Comparison of ENCODE assay signal across 18 mouse cellular contexts in genomic region chrX:167015602-167016001, GRCm38 (mm10).
DNase-seq lines count a peak whose midpoint lies in the region; ATAC-seq and TF ChIP-seq lines count a peak whose summit lies in the region.
"Had no signal": no experiment of that assay in that cellular context is flagged by ENCODE, and none has a peak within 500 bp of the region (broad histone marks: within the 10 kb centered on the region; RNA-seq: fewer than 3 reads in every experiment).

No protein-coding gene starts in this region.

- H3K4me3 ChIP-seq in gastrocnemius, adult 2 months, result no peak overlapping the region
- no peak overlapping the region for H3K4me3 ChIP-seq in lung, postnatal 0 days (ENCODE audit: low read depth, low read length)
- H3K4me3 ChIP-seq in forebrain, embryonic 10.5 days, result no peak overlapping the region
- H3K4me3 ChIP-seq: embryonic facial prominence, embryonic 12.5 days; forebrain, embryonic 12.5 days; heart, embryonic 12.5 days; hindbrain, embryonic 10.5 days had no signal

- 51% methylated on average over 2 of the region's 2 CpGs for WGBS in lung, postnatal 0 days
- 71% methylated on average over 2 of the region's 2 CpGs for WGBS in forebrain, embryonic 10.5 days

- no peak for DNase-seq in gastrocnemius, adult 2 months
- no peak for DNase-seq in gastrocnemius, adult 8-10 months (ENCODE audit: low spot score in 2 of 2)
- DNase-seq in lung, postnatal 0 days (ENCODE audit: low spot score), result no peak
- no peak for DNase-seq in lung, postnatal 25 days (ENCODE audit: low spot score)
- peak; percentile 17 for DNase-seq in A20 (ENCODE audit: low read depth, low spot score)
- DNase-seq in adipocyte (ENCODE audit: low spot score), result peak; percentile 7
- DNase-seq in forebrain, embryonic 10.5 days (ENCODE audit: extremely low spot score, low spot score), result no peak
- DNase-seq in thymus, postnatal 14 days, result no peak
- DNase-seq: adrenal gland, postnatal 14 days; cerebellum, adult 11-12 months; cerebellum, adult 9-10 months; cerebellum, postnatal 25 days had no signal

- H3K4me2 ChIP-seq in lung, postnatal 0 days (replicated peaks; ENCODE audit: low read depth, low read length), result no peak overlapping the region
- H3K4me2 ChIP-seq: embryonic facial prominence, embryonic 12.5 days; forebrain, embryonic 12.5 days; heart, embryonic 12.5 days; hindbrain, embryonic 14.5 days had no signal

- H3K36me3 ChIP-seq in lung, postnatal 0 days (ENCODE audit: insufficient read depth, low read length), result no peaks in the 10 kb centered on the region
- no peaks in the 10 kb centered on the region for H3K36me3 ChIP-seq in forebrain, embryonic 10.5 days (replicated peaks)
- H3K36me3 ChIP-seq: embryonic facial prominence, embryonic 12.5 days; forebrain, embryonic 12.5 days; heart, embryonic 12.5 days; hindbrain, embryonic 10.5 days had no signal

- peak; percentile 21 for TF ChIP-seq CTCF in gastrocnemius, adult 2 months (IDR thresholded peaks at IDR 0.05)
- 0 out of 2 replicates have a peak, but pooled peaks have one; percentile 2 for TF ChIP-seq CTCF in lung, postnatal 0 days (IDR thresholded peaks at IDR 0.05)

- no peak for ATAC-seq in lung, postnatal 0 days
- ATAC-seq: forebrain, embryonic 16.5 days had no signal

- no peaks in the 10 kb centered on the region for H3K9me3 ChIP-seq in lung, postnatal 0 days (ENCODE audit: low read length)
- H3K9me3 ChIP-seq in forebrain, embryonic 10.5 days, result no peaks in the 10 kb centered on the region
- H3K9me3 ChIP-seq: embryonic facial prominence, embryonic 12.5 days; forebrain, embryonic 12.5 days; heart, embryonic 12.5 days; hindbrain, embryonic 10.5 days had no signal

- intact Hi-C loops in gastrocnemius, adult 2 months (cut with DNase I), result no loop called here

- H3K27ac ChIP-seq in gastrocnemius, adult 2 months, result no peak overlapping the region
- H3K27ac ChIP-seq in lung, postnatal 0 days (ENCODE audit: low read length), result no peak overlapping the region
- H3K27ac ChIP-seq in forebrain, embryonic 10.5 days, result no peak overlapping the region
- H3K27ac ChIP-seq: embryonic facial prominence, embryonic 12.5 days; forebrain, embryonic 12.5 days; hindbrain, embryonic 10.5 days; hindbrain, embryonic 14.5 days had no signal

- H3K9ac ChIP-seq in lung, postnatal 0 days (replicated peaks; ENCODE audit: low read depth), result no peak overlapping the region
- H3K9ac ChIP-seq: embryonic facial prominence, embryonic 12.5 days; forebrain, embryonic 12.5 days; heart, embryonic 12.5 days; hindbrain, embryonic 14.5 days had no signal

- no peak for TF ChIP-seq EP300 in lung, postnatal 0 days (IDR thresholded peaks at IDR 0.05)

- H3K27me3 ChIP-seq in lung, postnatal 0 days (replicated peaks; ENCODE audit: insufficient read depth, low read length), result no peaks in the 10 kb centered on the region
- peaks cover 96% of the 10 kb centered on the region for H3K27me3 ChIP-seq in forebrain, embryonic 10.5 days (ENCODE audit: poor library complexity, severe bottlenecking)
- H3K27me3 ChIP-seq: heart, embryonic 12.5 days had no signal

- no peaks in the 10 kb centered on the region for H3K4me1 ChIP-seq in lung, postnatal 0 days (ENCODE audit: insufficient read depth, low read depth, low read length)
- H3K4me1 ChIP-seq in forebrain, embryonic 10.5 days, result no peaks in the 10 kb centered on the region
- H3K4me1 ChIP-seq: embryonic facial prominence, embryonic 12.5 days; forebrain, embryonic 12.5 days; heart, embryonic 12.5 days; hindbrain, embryonic 10.5 days had no signal

Comparison
In these comparisons a context has a peak if more than half of its experiments do, and no peak if none do; other contexts are left out.
1. DNase-seq: peak in A20 (single experiment) and adipocyte (single experiment); none in gastrocnemius, adult 2 months (single experiment), gastrocnemius, adult 8-10 months (0 of 2), lung, postnatal 0 days (single experiment), lung, postnatal 25 days (single experiment), forebrain, embryonic 10.5 days (single experiment) and thymus, postnatal 14 days (single experiment).